34 mouse cellular contexts compared by ENCODE assay signal in the genomic region with DNA sequence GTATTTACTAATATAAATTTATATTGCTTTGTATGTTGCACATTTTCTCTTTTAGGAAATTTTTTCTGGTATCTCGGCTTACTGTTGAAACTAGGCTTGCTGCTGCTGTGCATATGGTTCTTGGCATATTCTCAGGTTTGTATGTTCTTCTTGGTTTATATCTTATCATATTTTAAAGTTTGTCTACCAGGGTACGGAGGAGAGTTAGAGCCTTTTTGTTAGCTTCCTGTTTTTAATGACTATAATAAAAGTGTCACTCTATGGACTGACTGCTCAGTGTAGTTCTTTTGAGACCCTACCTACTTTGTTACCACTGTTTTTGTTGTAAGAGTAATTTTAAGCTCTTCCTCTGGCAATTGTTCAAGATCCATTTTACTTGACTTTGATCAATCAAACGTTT.
"Had no signal": no experiment of that assay in that cellular context is flagged by ENCODE, and none has a peak within 500 bp of the region (broad histone marks: within the 10 kb centered on the region; RNA-seq: fewer than 3 reads in every experiment).

No protein-coding gene starts in this region.

- H3K36me3 ChIP-seq: hindbrain, embryonic 13.5 days; intestine, embryonic 15.5 days had no signal

- H3K4me3 ChIP-seq: heart, embryonic 10.5 days; heart, embryonic 12.5 days; heart, embryonic 13.5 days; heart, embryonic 15.5 days; hindbrain, embryonic 10.5 days; hindbrain, embryonic 12.5 days; hindbrain, embryonic 13.5 days; hindbrain, embryonic 15.5 days; intestine, embryonic 15.5 days; kidney, embryonic 15.5 days; layer of hippocampus, adult 2 months; left cerebral cortex, adult 2 months had no signal

- H3K4me2 ChIP-seq: heart, embryonic 11.5 days; heart, embryonic 12.5 days; heart, embryonic 13.5 days; heart, embryonic 15.5 days; hindbrain, embryonic 12.5 days; hindbrain, embryonic 13.5 days; hindbrain, embryonic 14.5 days; hindbrain, embryonic 15.5 days; intestine, embryonic 15.5 days; kidney, embryonic 15.5 days had no signal

- ATAC-seq: hindbrain, embryonic 16.5 days; hindbrain, postnatal 0 days; inflammation-experienced regulatory T-cells, adult 6 months; intestine, embryonic 15.5 days; intestine, embryonic 16.5 days; intestine, postnatal 0 days had no signal

- H3K27ac ChIP-seq: heart, embryonic 10.5 days; heart, embryonic 13.5 days; heart, embryonic 15.5 days; hindbrain, embryonic 10.5 days; hindbrain, embryonic 12.5 days; hindbrain, embryonic 13.5 days; hindbrain, embryonic 14.5 days; hindbrain, embryonic 15.5 days; hindbrain, postnatal 0 days; intestine, embryonic 15.5 days; kidney, embryonic 15.5 days; layer of hippocampus, adult 2 months; left cerebral cortex, adult 2 months had no signal

- H3K9me3 ChIP-seq: heart, embryonic 10.5 days; heart, embryonic 12.5 days; heart, embryonic 13.5 days; heart, embryonic 15.5 days; hindbrain, embryonic 10.5 days; hindbrain, embryonic 12.5 days; hindbrain, embryonic 13.5 days; hindbrain, embryonic 15.5 days; intestine, embryonic 15.5 days; kidney, embryonic 15.5 days had no signal

- H3K9ac ChIP-seq: heart, embryonic 12.5 days; heart, embryonic 13.5 days; heart, embryonic 15.5 days; hindbrain, embryonic 12.5 days; hindbrain, embryonic 13.5 days; hindbrain, embryonic 14.5 days; hindbrain, embryonic 15.5 days; intestine, embryonic 15.5 days; kidney, embryonic 15.5 days had no signal

- H3K27me3 ChIP-seq: heart, embryonic 12.5 days; heart, embryonic 13.5 days; heart, embryonic 15.5 days; hindbrain, embryonic 12.5 days; hindbrain, embryonic 13.5 days; hindbrain, embryonic 15.5 days; intestine, embryonic 15.5 days; kidney, embryonic 15.5 days had no signal

- H3K4me1 ChIP-seq: hindbrain, embryonic 12.5 days; hindbrain, embryonic 13.5 days; hindbrain, embryonic 15.5 days; intestine, embryonic 15.5 days had no signal

- DNase-seq: heart, postnatal 10 days; heart, postnatal 14 days; heart, postnatal 36 days; heart, postnatal 4 days; kidney, adult 11 months; kidney, adult 2 months; kidney, adult 8-10 months; kidney, adult 9 months; kidney, postnatal 10 days; kidney, postnatal 14 days; kidney, postnatal 25 days; kidney, postnatal 36 days; kidney, postnatal 4 days; layer of hippocampus, adult 9-11 months; layer of hippocampus, postnatal 36 days had no signal
